Mouse (Mus musculus): Measurements from ENCODE around the gene Gm9508.

DNA sequence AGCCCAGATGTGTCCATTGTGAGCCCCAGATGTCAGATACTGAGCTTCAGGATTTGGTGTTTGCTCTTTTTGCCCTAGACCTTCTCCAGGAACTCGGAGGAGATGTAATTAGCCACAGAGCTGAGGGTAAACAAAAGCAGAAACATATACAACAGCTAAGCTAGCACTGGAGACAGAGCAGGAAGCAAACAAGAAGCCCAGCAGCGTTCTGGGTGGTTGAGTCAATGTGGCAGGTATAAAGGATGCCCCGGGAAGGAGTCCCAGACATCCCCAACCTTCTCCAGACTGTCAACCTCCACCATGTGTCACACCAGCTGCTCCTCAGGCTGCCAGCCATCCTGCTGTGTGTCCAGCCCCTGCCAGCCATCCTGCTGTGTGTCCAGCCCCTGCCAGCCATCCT lies 29.2 kb upstream of the Gm9508 start, which contains the start of gene Gm10100:
- TF ChIP-seq TAL1 (IDR thresholded peaks at IDR 0.05; ENCODE audit: low read length) (no peak), GATA1 (IDR thresholded peaks at IDR 0.05; ENCODE audit: low read length) (no peak)
